19 mouse cellular contexts compared by ENCODE assay signal in genomic region chr11:88035970-88036369, GRCm38 (mm10). TPM values are rescaled to one million over a fixed set of nuclear protein-coding genes. Genes with fewer than 3 reads are reported as not detected.
A peak's percentile ranks its signal among the peaks of the same experiment; 100 is the strongest.
DNase-seq lines count a peak whose midpoint lies in the region; TF ChIP-seq lines count a peak whose summit lies in the region.
"Had no signal": no experiment of that assay in that cellular context is flagged by ENCODE, and none has a peak within 500 bp of the region (broad histone marks: within the 10 kb centered on the region; RNA-seq: fewer than 3 reads in every experiment).

No protein-coding gene starts in this region.

- peak; percentile 13 for TF ChIP-seq RAD21 in CH12.LX (IDR thresholded peaks at IDR 0.05; ENCODE audit: low read depth, low read length)

- no peak for TF ChIP-seq CTCF in CH12.LX (conservative IDR thresholded peaks at IDR 0.05 in 1 of 2, IDR thresholded peaks at IDR 0.05 in 1 of 2; ENCODE audit: low read depth in 2 of 2, low read length in 2 of 2)

- no peaks in the 10 kb centered on the region for H3K79me2 ChIP-seq in CH12.LX (replicated peaks; ENCODE audit: control insufficient read depth, extremely low read depth, insufficient read depth, poor library complexity, severe bottlenecking)

- H3K9me3 ChIP-seq in heart, embryonic 10.5 days = no peaks in the 10 kb centered on the region
- no peaks in the 10 kb centered on the region for H3K9me3 ChIP-seq in CH12.LX (replicated peaks; ENCODE audit: low read length)
- H3K9me3 ChIP-seq: embryonic facial prominence, embryonic 13.5 days; embryonic facial prominence, embryonic 15.5 days; forebrain, embryonic 10.5 days; forebrain, embryonic 12.5 days had no signal

- TF ChIP-seq POLR2A in CH12.LX (IDR thresholded peaks at IDR 0.05; ENCODE audit: low read depth, low read length) = no peak

- 65% methylated on average over 7 of the region's 7 CpGs for WGBS in heart, embryonic 10.5 days

- H3K9ac ChIP-seq in CH12.LX (ENCODE audit: insufficient read depth, low read depth) = no peak overlapping the region
- H3K9ac ChIP-seq: embryonic facial prominence, embryonic 13.5 days; embryonic facial prominence, embryonic 15.5 days; forebrain, embryonic 12.5 days; forebrain, postnatal 0 days had no signal

- no peaks in the 10 kb centered on the region for H3K27me3 ChIP-seq in heart, embryonic 10.5 days (ENCODE audit: insufficient read depth, poor library complexity, severe bottlenecking)
- H3K27me3 ChIP-seq in CH12.LX (replicated peaks) = no peaks in the 10 kb centered on the region
- H3K27me3 ChIP-seq: embryonic facial prominence, embryonic 13.5 days; embryonic facial prominence, embryonic 15.5 days; forebrain, embryonic 12.5 days had no signal

- H3K4me1 ChIP-seq in heart, embryonic 10.5 days = peaks cover 9% of the 10 kb centered on the region
- H3K4me1 ChIP-seq in CH12.LX (ENCODE audit: control insufficient read depth in 1 of 2, insufficient read depth in 2 of 2) = no peaks in the 10 kb centered on the region
- H3K4me1 ChIP-seq: embryonic facial prominence, embryonic 15.5 days; forebrain, embryonic 10.5 days had no signal

- H3K4me3 ChIP-seq in heart, embryonic 10.5 days = no peak overlapping the region
- H3K4me3 ChIP-seq in CH12.LX (replicated peaks in 1 of 3; ENCODE audit: low read depth in 2 of 3, low read length in 2 of 3, poor library complexity in 1 of 3) = no peak overlapping the region
- H3K4me3 ChIP-seq: embryonic facial prominence, embryonic 13.5 days; embryonic facial prominence, embryonic 15.5 days; erythroblast, embryonic 14.5 days; forebrain, embryonic 10.5 days; forebrain, embryonic 12.5 days had no signal

- peak; percentile 5 for DNase-seq in heart, embryonic 10.5 days (ENCODE audit: low spot score)
- no peak for DNase-seq in heart, postnatal 10 days
- no peak for DNase-seq in CH12.LX (ENCODE audit: extremely low read depth)
- peak; percentile 56 for DNase-seq in ES-CJ7 (ENCODE audit: low read depth, low spot score)
- DNase-seq in cerebellum, adult 11 months = no peak
- DNase-seq in left cerebral cortex, postnatal 10 days (ENCODE audit: extremely low spot score in 1 of 2, low spot score in 2 of 2) = no peak
- DNase-seq: adrenal gland, adult 8-10 months; cerebellum, adult 18-20 months; cerebellum, adult 8-10 months; cerebellum, adult 9-11 months; cerebellum, postnatal 14 days; cerebellum, postnatal 36 days; embryo, embryonic 11 days; forebrain, postnatal 0 days had no signal

- H3K4me2 ChIP-seq in CH12.LX (ENCODE audit: insufficient read depth, low read depth, poor library complexity, severe bottlenecking) = no peak overlapping the region
- H3K4me2 ChIP-seq: embryonic facial prominence, embryonic 13.5 days; embryonic facial prominence, embryonic 15.5 days; forebrain, embryonic 12.5 days had no signal

- dilution Hi-C loops in CH12.LX (cut with MboI; ENCODE audit: extremely low pct_ligation_motif_present, extremely low pct_unique_long_range_greater_than_20kb, low sequenced_read_pairs) = no loop called here

- in situ Hi-C loops in CH12.LX (cut with MboI; ENCODE audit: low pct_ligation_motif_present, low pct_unique_long_range_greater_than_20kb, low sequenced_read_pairs) = no loop called here

- 0 out of 2 replicates have a peak, but pooled peaks cover 4% of the 10 kb centered on the region for H3K36me3 ChIP-seq in heart, embryonic 10.5 days
- H3K36me3 ChIP-seq in CH12.LX (replicated peaks in 1 of 2; ENCODE audit: control insufficient read depth in 1 of 2, insufficient read depth in 1 of 2, low read length in 1 of 2) = peaks cover 0 to 9% of the 10 kb centered on the region in 2 experiments
- H3K36me3 ChIP-seq: embryonic facial prominence, embryonic 15.5 days had no signal

- no peak overlapping the region for H3K27ac ChIP-seq in heart, embryonic 10.5 days
- no peak overlapping the region for H3K27ac ChIP-seq in CH12.LX (ENCODE audit: insufficient read depth, low read depth)
- H3K27ac ChIP-seq: embryonic facial prominence, embryonic 13.5 days; embryonic facial prominence, embryonic 15.5 days; forebrain, embryonic 10.5 days; forebrain, embryonic 12.5 days had no signal

- intact Hi-C loops in heart, postnatal 10 days (cut with DNase I) = no loop called here
- intact Hi-C loops in left cerebral cortex, postnatal 10 days (cut with DNase I) = no loop called here

- TF ChIP-seq EP300 in CH12.LX (IDR thresholded peaks at IDR 0.05; ENCODE audit: low read length) = no peak

TF ChIP-seq in CH12.LX, 34 proteins besides CTCF, POLR2A, EP300 and RAD21:
- TF ChIP-seq TBP (conservative IDR thresholded peaks at IDR 0.05; ENCODE audit: low read depth, low read length) (no peak), E2F4 (IDR thresholded peaks at IDR 0.05; ENCODE audit: insufficient replicate concordance, low read depth, low read length) (no peak), ETS1 (conservative IDR thresholded peaks at IDR 0.05; ENCODE audit: low read depth, low read length) (no peak), ELF1 (IDR thresholded peaks at IDR 0.05; ENCODE audit: low read depth, low read length) (no peak), NELFE (IDR thresholded peaks at IDR 0.05; ENCODE audit: low read depth, low read length) (no peak), JUN (IDR thresholded peaks at IDR 0.05; ENCODE audit: insufficient read depth, low read depth, low read length) (no peak), IRF4 (IDR thresholded peaks at IDR 0.05; ENCODE audit: low read depth, low read length) (no peak), TCF12 (IDR thresholded peaks at IDR 0.05; ENCODE audit: low read depth, low read length) (no peak), UBTF (IDR thresholded peaks at IDR 0.05; ENCODE audit: low read depth, low read length) (no peak), MXI1 (IDR thresholded peaks at IDR 0.05; ENCODE audit: low read depth, low read length) (no peak), NRF1 (IDR thresholded peaks at IDR 0.05; ENCODE audit: low read depth, low read length) (no peak), ZKSCAN1 (IDR thresholded peaks at IDR 0.05; ENCODE audit: borderline replicate concordance, low read depth, low read length) (no peak), ZC3H11A (IDR thresholded peaks at IDR 0.05; ENCODE audit: low read depth, low read length) (no peak), BHLHE40 (IDR thresholded peaks at IDR 0.05; ENCODE audit: low read depth, low read length) (no peak), POLR2AphosphoS2 (IDR thresholded peaks at IDR 0.05; ENCODE audit: low read depth, low read length) (no peak), SMC3 (IDR thresholded peaks at IDR 0.05; ENCODE audit: low read depth, low read length) (no peak), JUND (conservative IDR thresholded peaks at IDR 0.05; ENCODE audit: low read depth, low read length) (no peak), ZNF384 (IDR thresholded peaks at IDR 0.05; ENCODE audit: low read depth, low read length) (no peak), CHD1 (IDR thresholded peaks at IDR 0.05; ENCODE audit: low read depth, low read length) (no peak)

RNA-seq across cellular contexts. Expression of gene Srsf1, which starts 11.2 kb away (rescaled TPM):
- 199 and 306 TPM in 2 replicates for polyA plus RNA-seq in heart, embryonic 10.5 days (2016; fragmentation: Nextera tagmentation; extraction: Ambion mirVana)
- 100 to 1,000 TPM; 156 to 160 TPM for total RNA-seq in heart, postnatal 10 days (2021)
- total RNA-seq in CH12.LX (2012; rRNA removed) = 416 and 617 TPM in 2 replicates
- total RNA-seq in CH12.LX (2014; rRNA removed) = 812 and 852 TPM in 2 replicates
- 705 and 730 TPM in 2 replicates for polyA plus RNA-seq in CH12.LX (2012; ENCODE audit: insufficient read length, low read depth)
- 100 to 1,000 TPM; 172 to 198 TPM for total RNA-seq in left cerebral cortex, postnatal 10 days (2021)

RNA-seq across cellular contexts. Expression of gene Vezf1, which starts 32.1 kb away (rescaled TPM):
- polyA plus RNA-seq in heart, embryonic 10.5 days (2016; fragmentation: Nextera tagmentation; extraction: Ambion mirVana) = 24.2 and 34.1 TPM in 2 replicates
- 10 to 100 TPM; 44.9 to 45.7 TPM for total RNA-seq in heart, postnatal 10 days (2021)
- total RNA-seq in CH12.LX (2012; rRNA removed) (5.6 and 7.4 TPM in 2 replicates), CH12.LX (2014; rRNA removed) (8.3 and 9.8 TPM in 2 replicates)
- polyA plus RNA-seq in CH12.LX (2012; ENCODE audit: insufficient read length, low read depth) = 10.1 and 11.4 TPM in 2 replicates
- total RNA-seq in left cerebral cortex, postnatal 10 days (2021) = 10 to 100 TPM; 23.6 to 25.5 TPM

RNA-seq across cellular contexts. Expression of gene Dynll2, which starts 48.6 kb away (rescaled TPM):
- 21.7 and 26.1 TPM in 2 replicates for polyA plus RNA-seq in heart, embryonic 10.5 days (2016; fragmentation: Nextera tagmentation; extraction: Ambion mirVana)
- total RNA-seq in heart, postnatal 10 days (2021) = 100 to 1,000 TPM; 236 to 257 TPM
- total RNA-seq in CH12.LX (2012; rRNA removed) = 35.8 and 43.0 TPM in 2 replicates
- total RNA-seq in CH12.LX (2014; rRNA removed) = 13.0 and 14.0 TPM in 2 replicates
- 147 and 148 TPM in 2 replicates for polyA plus RNA-seq in CH12.LX (2012; ENCODE audit: insufficient read length, low read depth)
- total RNA-seq in left cerebral cortex, postnatal 10 days (2021) = 100 to 1,000 TPM; 373 to 406 TPM

Comparison
In these comparisons a context has a peak if more than half of its experiments do, and no peak if none do; other contexts are left out.
1. DNase-seq: peak in heart, embryonic 10.5 days (single experiment) and ES-CJ7 (single experiment); none in heart, postnatal 10 days (0 of 2), CH12.LX (single experiment), cerebellum, adult 11 months (single experiment) and left cerebral cortex, postnatal 10 days (0 of 2).
2. RNA of gene Dynll2, which starts 48.6 kb away (total RNA-seq): 373 to 406 TPM in left cerebral cortex, postnatal 10 days and 236 to 257 TPM in heart, postnatal 10 days; 13.0 to 43.0 TPM in CH12.LX; every median in the first group is over 4 times any median in the second.